Mouse (Mus musculus) testis, postnatal 10 days (tissue): ENCODE data around the gene Chchd6.

Experiments
- DNase-seq: peaks from one replicate; pipeline ENCODE4 v3.0.0; 2021; ENCODE audit warnings: low spot score

The Chchd6 gene

GRCm38 (mm10) chr6:89359771-89360708 is 235.4 kb downstream of the Chchd6 start:
- peak; percentile 79 for DNase-seq

GRCm38 (mm10) chr6:89359192-89359591 is 236.3 kb downstream of the Chchd6 start:
- peak; percentile 42 for DNase-seq

DNA sequence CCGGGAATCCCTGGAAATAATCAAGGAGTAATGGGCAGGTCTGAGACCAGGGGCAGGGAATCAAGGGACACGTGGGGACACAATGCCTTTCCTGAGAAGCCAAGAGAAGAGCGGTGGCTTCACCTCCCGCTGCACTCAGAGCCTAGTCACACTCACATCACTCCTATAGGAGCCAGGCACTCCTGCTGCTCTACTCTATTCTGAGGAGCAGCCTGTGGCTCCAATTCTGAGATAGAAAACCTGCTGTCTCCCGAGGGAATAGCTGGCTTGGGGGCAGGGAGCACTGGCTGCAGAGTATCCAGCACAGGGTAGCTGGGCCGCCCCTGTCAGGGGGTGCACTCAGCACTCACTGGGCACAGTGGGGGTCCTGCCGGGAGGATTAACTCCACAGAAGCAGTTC is 239.8 kb downstream of the Chchd6 start:
- no peak for DNase-seq

DNA sequence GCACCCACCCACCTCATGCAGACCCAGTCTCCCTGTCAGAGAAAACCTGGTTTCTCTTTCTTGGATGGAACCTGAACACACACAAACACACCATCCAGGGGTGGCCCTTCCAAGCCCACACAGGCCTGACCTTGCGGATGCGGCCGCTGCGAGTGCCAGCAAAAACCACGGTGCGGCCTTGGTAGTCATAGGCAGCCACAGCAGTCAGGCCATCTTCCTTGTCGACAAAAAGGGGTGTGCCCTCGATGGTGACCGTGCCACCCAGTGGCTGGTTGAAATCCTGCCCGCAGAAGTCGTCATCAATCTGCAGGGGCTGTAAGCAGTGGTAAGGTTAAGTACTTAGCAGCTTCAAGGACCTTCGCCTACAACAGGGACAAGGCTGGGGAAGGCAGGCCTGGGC is 240.7 kb downstream of the Chchd6 start:
- DNase-seq = no peak

DNA sequence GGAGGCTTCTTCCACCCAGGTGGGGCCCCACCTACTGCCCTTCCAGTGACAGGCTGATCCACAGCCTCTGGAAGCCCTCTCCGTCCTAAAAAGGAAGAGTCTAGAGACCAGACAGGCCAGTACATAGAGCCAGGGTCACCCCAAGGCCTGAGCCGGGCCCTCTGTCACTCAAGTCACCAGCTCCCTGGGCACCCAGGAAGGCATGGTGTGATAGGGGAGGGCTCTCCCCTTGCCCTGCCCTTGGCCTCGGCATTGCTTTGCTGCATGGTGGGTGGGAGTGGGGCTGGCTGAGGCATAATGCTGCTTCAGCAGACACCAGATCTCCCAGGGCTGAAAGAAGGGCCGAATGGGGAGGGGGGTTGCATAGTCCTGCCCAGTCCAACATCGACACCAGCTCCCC is 241.4 kb downstream of the Chchd6 start:
- no peak for DNase-seq

DNA sequence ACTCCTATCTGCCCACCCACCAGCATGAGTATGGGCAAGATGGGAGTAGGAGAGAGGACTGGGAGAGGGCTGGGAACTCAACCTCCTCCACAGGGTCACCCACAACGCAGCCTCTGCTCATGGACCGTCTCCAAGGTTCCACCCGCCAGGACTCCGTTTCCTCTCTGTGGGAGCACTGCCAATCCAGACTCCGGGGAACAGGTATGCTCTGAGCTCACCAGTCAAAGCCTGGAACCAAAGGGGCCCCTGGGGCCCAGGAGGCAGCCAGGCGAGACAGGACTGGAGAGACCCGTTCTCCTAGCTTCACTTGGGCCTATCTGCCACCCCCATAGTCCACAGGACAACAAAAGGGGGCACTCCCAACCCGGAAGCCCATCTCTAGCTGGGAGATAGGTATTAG is 242.4 kb downstream of the Chchd6 start:
- DNase-seq = no peak

DNA sequence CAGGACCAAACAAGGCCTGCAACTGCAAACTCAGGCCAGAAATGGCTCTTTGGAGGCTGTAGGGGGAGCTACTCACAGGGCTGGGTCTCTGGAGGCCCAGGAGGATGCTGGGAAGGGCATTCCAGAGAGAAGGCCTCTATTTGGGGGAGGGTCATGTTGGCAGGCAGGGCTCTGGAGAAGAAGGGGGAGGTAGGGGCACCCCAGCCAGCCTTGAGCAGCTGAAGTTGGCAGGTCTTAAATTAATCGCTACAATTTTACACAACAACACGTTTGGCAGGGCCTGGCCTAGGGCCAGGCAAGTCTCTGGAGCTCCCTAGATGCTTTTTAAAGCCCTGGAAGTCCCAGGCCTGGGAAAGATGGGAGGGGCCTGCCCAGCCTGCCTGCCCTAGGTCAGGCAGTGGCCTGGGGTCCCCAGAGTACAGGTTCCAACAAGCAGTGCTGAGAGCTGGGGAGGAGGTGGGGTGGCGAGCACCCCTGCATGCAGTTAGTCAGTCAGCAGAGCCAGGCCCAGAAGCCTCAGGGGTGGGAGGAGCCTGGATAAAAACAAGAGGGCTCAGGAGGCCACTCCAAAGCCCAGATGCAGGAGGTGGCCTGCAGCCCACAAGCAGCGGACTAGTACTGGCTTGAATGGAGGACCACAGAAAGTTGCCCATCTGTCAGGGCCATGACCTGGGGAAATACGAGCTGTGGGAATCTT is 243.9 kb downstream of the Chchd6 start:
- DNase-seq = peak; percentile 79

DNA sequence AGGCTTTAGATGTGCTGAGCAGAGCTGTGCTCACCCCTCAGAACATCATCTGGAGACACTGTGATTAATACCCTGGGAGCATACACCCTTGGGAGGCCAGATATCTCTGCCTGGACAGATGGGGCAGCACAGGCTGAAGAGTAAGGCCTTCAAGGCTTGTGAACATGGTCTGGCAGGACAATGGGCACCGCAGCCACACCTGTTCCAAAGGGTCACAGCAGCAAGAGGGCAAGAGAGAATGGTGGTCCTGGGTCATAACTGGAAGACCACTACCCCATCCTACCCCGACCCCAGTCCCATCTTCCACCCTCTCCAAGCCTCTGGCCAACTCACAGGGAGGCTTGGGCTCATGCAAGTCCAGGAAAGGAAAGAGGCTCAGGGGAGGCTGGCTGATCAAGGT is 244.9 kb downstream of the Chchd6 start:
- DNase-seq = no peak

- DNase-seq = no peak
Measured at GRCm38 (mm10) chr6:89350037-89350515, 245.4 kb downstream of the Chchd6 start.

DNA sequence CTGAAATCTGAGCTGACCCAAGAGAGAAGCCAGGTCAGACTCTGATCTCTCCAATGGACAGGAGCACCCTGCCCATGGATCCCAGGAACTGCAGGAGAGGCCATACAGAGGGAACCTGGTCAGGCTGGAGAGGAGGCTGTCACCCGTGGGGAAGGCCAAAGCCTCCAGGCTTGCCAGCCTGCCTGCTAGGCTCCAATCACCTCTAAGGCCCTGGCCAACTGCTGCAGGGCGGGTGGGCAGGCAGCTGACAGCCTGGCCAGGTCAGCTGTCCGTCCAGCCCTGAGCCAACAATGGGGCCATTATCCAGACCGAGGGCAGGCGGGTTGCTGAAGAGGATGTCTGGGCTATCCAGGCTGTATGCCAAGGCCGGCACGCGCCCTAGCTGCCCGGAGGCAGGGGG is 247.1 kb downstream of the Chchd6 start:
- DNase-seq = peak; percentile 79

GRCm38 (mm10) chr6:89347792-89348191 is 247.7 kb downstream of the Chchd6 start:
- DNase-seq = no peak

DNA sequence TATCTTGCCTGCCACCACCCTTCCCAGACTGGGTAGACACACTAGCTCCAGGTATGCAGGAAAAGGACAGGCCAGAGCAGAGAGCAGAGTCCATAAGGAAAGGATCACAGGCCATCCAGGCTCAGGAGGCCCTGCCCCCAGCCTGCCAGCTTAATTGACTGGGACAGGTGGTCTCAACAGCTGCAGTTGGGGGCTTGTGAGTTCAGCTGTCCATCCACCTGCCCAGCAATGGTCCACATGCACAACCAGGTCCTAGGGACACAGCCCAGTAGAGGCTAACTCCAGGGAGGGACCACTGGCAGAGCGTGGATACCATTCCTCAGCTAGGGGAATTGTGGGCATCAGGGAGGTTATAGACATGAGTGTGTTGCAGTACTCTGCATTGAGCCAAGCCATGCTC is 249.6 kb downstream of the Chchd6 start:
- DNase-seq = no peak

DNA sequence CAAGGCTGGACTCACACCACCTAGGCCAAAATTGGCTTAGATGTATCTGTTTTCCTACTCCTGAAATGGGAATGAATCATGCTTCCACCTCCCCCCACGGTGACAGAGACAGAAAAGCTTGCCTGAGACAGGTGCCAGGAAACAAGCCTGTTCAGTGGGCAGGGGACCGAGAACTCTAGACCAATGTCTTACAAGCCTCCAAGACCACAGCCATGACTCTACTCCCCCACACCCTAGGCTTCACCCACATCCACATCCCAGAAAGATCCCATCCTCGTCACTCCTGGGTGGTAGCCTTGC is 250.0 kb downstream of the Chchd6 start:
- no peak for DNase-seq

DNA sequence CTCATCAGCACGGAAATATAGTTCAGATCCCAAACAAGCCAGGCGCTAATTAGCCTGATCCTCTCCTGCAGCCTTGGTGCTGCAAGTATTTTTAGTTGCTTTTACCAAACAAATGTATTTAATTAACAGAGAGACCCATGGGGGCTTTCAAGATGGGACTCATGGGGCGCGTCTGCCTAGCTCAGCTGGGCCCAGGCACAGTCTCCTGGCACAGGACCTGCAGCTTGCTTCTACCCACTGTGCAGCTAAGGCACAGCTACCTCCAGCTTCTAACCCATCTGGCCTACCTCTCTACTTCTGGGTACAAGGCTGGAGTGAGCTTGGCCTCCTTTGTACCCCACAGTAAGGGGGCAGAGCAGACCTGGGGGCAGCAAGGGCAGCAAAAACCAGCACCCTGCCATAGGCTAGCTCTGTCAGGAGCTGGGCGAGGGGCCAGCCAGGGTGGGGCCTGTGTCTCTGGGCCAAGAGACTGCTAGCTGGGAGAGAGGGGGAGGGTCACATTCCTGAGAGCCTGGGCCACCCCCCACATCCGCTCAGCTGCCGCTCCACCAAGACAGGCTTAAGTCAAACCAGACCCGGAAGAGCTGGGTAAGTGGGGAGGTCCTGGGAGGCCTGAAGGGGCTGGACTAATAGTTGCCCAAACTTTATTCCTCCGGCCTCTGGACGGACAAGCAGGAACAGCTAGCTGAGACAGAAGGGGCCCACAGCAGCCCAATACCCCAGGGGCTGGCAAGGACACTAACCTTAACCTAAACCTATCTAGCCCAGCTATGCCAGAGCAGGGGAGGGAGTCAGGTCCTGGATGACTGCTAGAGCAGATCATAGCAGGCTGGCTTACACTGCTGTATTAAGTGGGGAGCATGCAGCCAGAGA is 250.6 kb downstream of the Chchd6 start:
- peak; percentile 92 for DNase-seq

- DNase-seq = no peak
Measured at GRCm38 (mm10) chr6:89341981-89342380, 253.5 kb downstream of the Chchd6 start.

DNA sequence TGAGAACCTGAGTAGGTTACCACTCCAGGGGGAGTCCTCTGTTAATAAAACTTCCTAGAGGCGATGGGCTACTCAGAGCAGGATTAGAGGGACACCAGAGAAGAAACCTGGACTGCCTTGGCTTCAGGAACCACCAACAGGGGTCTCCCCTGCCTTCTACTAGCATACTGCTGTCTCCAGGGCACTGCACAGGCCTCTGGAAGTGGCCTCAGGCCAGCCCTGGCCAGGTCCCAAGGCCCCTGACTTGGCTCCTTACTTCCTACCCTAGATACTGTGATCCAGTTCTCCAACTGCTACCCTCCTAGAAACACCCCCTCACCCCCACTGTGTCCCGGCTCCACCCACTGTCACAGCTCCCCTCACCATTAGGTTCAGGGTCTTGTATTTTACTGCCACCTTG is 256.0 kb downstream of the Chchd6 start:
- DNase-seq = peak; percentile 88

GRCm38 (mm10) chr6:89338733-89339132 is 256.7 kb downstream of the Chchd6 start:
- no peak for DNase-seq

- no peak for DNase-seq
Measured at GRCm38 (mm10) chr6:89337574-89337973, 257.9 kb downstream of the Chchd6 start.

- DNase-seq = no peak
Measured at GRCm38 (mm10) chr6:89333964-89334702, 261.3 kb downstream of the Chchd6 start.
